Mouse (Mus musculus): ENCODE results near the gene Bdkrb2. TPM values are rescaled to one million over a fixed set of nuclear protein-coding genes. Genes with fewer than 3 reads are reported as not detected.

The Bdkrb2 gene
- polyA plus RNA-seq, 1 experiment from 2014 or later: 5.3 TPM

- Histone ChIP-seq H3K9me3 (ENCODE audit: control insufficient read depth, low read length) (no peaks in the 10 kb centered on the region), H3K36me3 (ENCODE audit: control insufficient read depth, insufficient read depth, low read length) (no peaks in the 10 kb centered on the region), H3K4me1 (ENCODE audit: control insufficient read depth, insufficient read depth, low read length) (peaks cover 10% of the 10 kb centered on the region; the same call in 1 of the 2 replicates), H3K27me3 (replicated peaks; ENCODE audit: control insufficient read depth, insufficient read depth, low read length) (no peaks in the 10 kb centered on the region), H3K9ac (ENCODE audit: low read depth, low read length) (no peak overlapping the region), H3K4me2 (ENCODE audit: low read depth, low read length) (no peak overlapping the region), H3K4me3 (ENCODE audit: low read length) (no peak overlapping the region), H3K27ac (ENCODE audit: low read length) (no peak overlapping the region)
- 77% methylated on average over 17 of the region's 17 CpGs for WGBS
- ATAC-seq: no peak
Observed at GRCm38 (mm10) chr12:105580490-105580889, 17.5 kb downstream of the Bdkrb2 start.

GRCm38 (mm10) chr12:105582486-105582885 is 19.5 kb downstream of the Bdkrb2 start:
- no peak for ATAC-seq
- 66% methylated on average over 9 of the region's 9 CpGs for WGBS

GRCm38 (mm10) chr12:105583484-105583883 is 20.5 kb downstream of the Bdkrb2 start:
- 16% methylated on average over 2 of the region's 2 CpGs for WGBS

More at GRCm38 (mm10) chr12:105582486-105582885, 19.5 kb downstream of the Bdkrb2 start:
- no peak overlapping the region for H3K27ac ChIP-seq (ENCODE audit: low read length)
- no peaks in the 10 kb centered on the region for H3K36me3 ChIP-seq (ENCODE audit: control insufficient read depth, insufficient read depth, low read length)
- H3K9ac ChIP-seq (ENCODE audit: low read depth, low read length): 0 out of 2 replicates have a peak overlapping the region, but pooled peaks have one; percentile 1
- H3K9me3 ChIP-seq (ENCODE audit: control insufficient read depth, low read length): no peaks in the 10 kb centered on the region
- no peak overlapping the region for H3K4me3 ChIP-seq (ENCODE audit: low read length)
- no peaks in the 10 kb centered on the region for H3K27me3 ChIP-seq (replicated peaks; ENCODE audit: control insufficient read depth, insufficient read depth, low read length)
- no peak overlapping the region for H3K4me2 ChIP-seq (ENCODE audit: low read depth, low read length)
- H3K4me1 ChIP-seq (ENCODE audit: control insufficient read depth, insufficient read depth, low read length): peaks cover 10% of the 10 kb centered on the region; the same call in 1 of the 2 replicates

GRCm38 (mm10) chr12:105584851-105585250 is 21.8 kb downstream of the Bdkrb2 start:
- no peak overlapping the region for H3K4me3 ChIP-seq (ENCODE audit: low read length)
- peak; percentile 31; the same call in 1 of the 2 replicates for ATAC-seq
- H3K36me3 ChIP-seq (ENCODE audit: control insufficient read depth, insufficient read depth, low read length): no peaks in the 10 kb centered on the region
- H3K4me1 ChIP-seq (ENCODE audit: control insufficient read depth, insufficient read depth, low read length): peaks cover 10% of the 10 kb centered on the region; the same call in 1 of the 2 replicates
- 13% methylated on average over 12 of the region's 12 CpGs for WGBS
- H3K27me3 ChIP-seq (replicated peaks; ENCODE audit: control insufficient read depth, insufficient read depth, low read length): no peaks in the 10 kb centered on the region
- no peak overlapping the region for H3K9ac ChIP-seq (ENCODE audit: low read depth, low read length)
- no peak overlapping the region for H3K27ac ChIP-seq (ENCODE audit: low read length)
- H3K4me2 ChIP-seq (ENCODE audit: low read depth, low read length): no peak overlapping the region
- no peaks in the 10 kb centered on the region for H3K9me3 ChIP-seq (ENCODE audit: control insufficient read depth, low read length)

More at GRCm38 (mm10) chr12:105583484-105583883, 20.5 kb downstream of the Bdkrb2 start:
- ATAC-seq: peak; percentile 80
- Histone ChIP-seq H3K9ac (ENCODE audit: low read depth, low read length) (no peak overlapping the region), H3K36me3 (ENCODE audit: control insufficient read depth, insufficient read depth, low read length) (no peaks in the 10 kb centered on the region), H3K27ac (ENCODE audit: low read length) (no peak overlapping the region), H3K4me2 (ENCODE audit: low read depth, low read length) (no peak overlapping the region), H3K27me3 (replicated peaks; ENCODE audit: control insufficient read depth, insufficient read depth, low read length) (no peaks in the 10 kb centered on the region), H3K4me3 (ENCODE audit: low read length) (no peak overlapping the region), H3K4me1 (ENCODE audit: control insufficient read depth, insufficient read depth, low read length) (peaks cover 10% of the 10 kb centered on the region; the same call in 1 of the 2 replicates), H3K9me3 (ENCODE audit: control insufficient read depth, low read length) (no peaks in the 10 kb centered on the region)

GRCm38 (mm10) chr12:105587526-105587925 is 24.5 kb downstream of the Bdkrb2 start:
- Histone ChIP-seq H3K36me3 (ENCODE audit: control insufficient read depth, insufficient read depth, low read length) (no peaks in the 10 kb centered on the region), H3K4me2 (ENCODE audit: low read depth, low read length) (no peak overlapping the region), H3K27ac (ENCODE audit: low read length) (no peak overlapping the region), H3K4me1 (ENCODE audit: control insufficient read depth, insufficient read depth, low read length) (peaks cover 10% of the 10 kb centered on the region; the same call in 1 of the 2 replicates), H3K9me3 (ENCODE audit: control insufficient read depth, low read length) (no peaks in the 10 kb centered on the region), H3K27me3 (replicated peaks; ENCODE audit: control insufficient read depth, insufficient read depth, low read length) (no peaks in the 10 kb centered on the region), H3K9ac (ENCODE audit: low read depth, low read length) (no peak overlapping the region), H3K4me3 (ENCODE audit: low read length) (no peak overlapping the region)
- no peak for ATAC-seq
- 84% methylated on average over 8 of the region's 8 CpGs for WGBS

GRCm38 (mm10) chr12:105590786-105591185 is 27.8 kb downstream of the Bdkrb2 start:
- Histone ChIP-seq H3K9ac (ENCODE audit: low read depth, low read length) (no peak overlapping the region), H3K4me2 (ENCODE audit: low read depth, low read length) (no peak overlapping the region), H3K36me3 (ENCODE audit: control insufficient read depth, insufficient read depth, low read length) (no peaks in the 10 kb centered on the region), H3K4me3 (ENCODE audit: low read length) (no peak overlapping the region), H3K27ac (ENCODE audit: low read length) (no peak overlapping the region), H3K27me3 (replicated peaks; ENCODE audit: control insufficient read depth, insufficient read depth, low read length) (no peaks in the 10 kb centered on the region), H3K9me3 (ENCODE audit: control insufficient read depth, low read length) (no peaks in the 10 kb centered on the region), H3K4me1 (ENCODE audit: control insufficient read depth, insufficient read depth, low read length) (no peaks in the 10 kb centered on the region)
- ATAC-seq: no peak
- 76% methylated on average over 7 of the region's 7 CpGs for WGBS

GRCm38 (mm10) chr12:105592361-105592761 is 29.3 kb downstream of the Bdkrb2 start:
- 94% methylated on average over 23 of the region's 23 CpGs for WGBS
- Histone ChIP-seq H3K4me3 (ENCODE audit: low read length) (no peak overlapping the region), H3K27ac (ENCODE audit: low read length) (no peak overlapping the region), H3K4me1 (ENCODE audit: control insufficient read depth, insufficient read depth, low read length) (no peaks in the 10 kb centered on the region), H3K27me3 (replicated peaks; ENCODE audit: control insufficient read depth, insufficient read depth, low read length) (no peaks in the 10 kb centered on the region), H3K4me2 (ENCODE audit: low read depth, low read length) (no peak overlapping the region; the same call in 1 of the 2 replicates), H3K36me3 (ENCODE audit: control insufficient read depth, insufficient read depth, low read length) (no peaks in the 10 kb centered on the region), H3K9ac (ENCODE audit: low read depth, low read length) (no peak overlapping the region), H3K9me3 (ENCODE audit: control insufficient read depth, low read length) (no peaks in the 10 kb centered on the region)
- ATAC-seq: no peak

- Histone ChIP-seq H3K4me3 (ENCODE audit: low read length) (no peak overlapping the region), H3K4me2 (ENCODE audit: low read depth, low read length) (no peak overlapping the region), H3K9me3 (ENCODE audit: control insufficient read depth, low read length) (no peaks in the 10 kb centered on the region), H3K36me3 (ENCODE audit: control insufficient read depth, insufficient read depth, low read length) (no peaks in the 10 kb centered on the region), H3K9ac (ENCODE audit: low read depth, low read length) (no peak overlapping the region), H3K27me3 (replicated peaks; ENCODE audit: control insufficient read depth, insufficient read depth, low read length) (no peaks in the 10 kb centered on the region), H3K27ac (ENCODE audit: low read length) (no peak overlapping the region), H3K4me1 (ENCODE audit: control insufficient read depth, insufficient read depth, low read length) (no peaks in the 10 kb centered on the region)
- WGBS: 58% methylated on average over 4 of the region's 4 CpGs
- ATAC-seq: no peak
Observed at GRCm38 (mm10) chr12:105593471-105593870, 30.4 kb downstream of the Bdkrb2 start.

GRCm38 (mm10) chr12:105597135-105597534 is 34.1 kb downstream of the Bdkrb2 start:
- Histone ChIP-seq H3K36me3 (ENCODE audit: control insufficient read depth, insufficient read depth, low read length) (no peaks in the 10 kb centered on the region), H3K27ac (ENCODE audit: low read length) (no peak overlapping the region), H3K27me3 (replicated peaks; ENCODE audit: control insufficient read depth, insufficient read depth, low read length) (no peaks in the 10 kb centered on the region), H3K4me3 (ENCODE audit: low read length) (no peak overlapping the region), H3K9ac (ENCODE audit: low read depth, low read length) (no peak overlapping the region), H3K9me3 (ENCODE audit: control insufficient read depth, low read length) (no peaks in the 10 kb centered on the region), H3K4me1 (ENCODE audit: control insufficient read depth, insufficient read depth, low read length) (no peaks in the 10 kb centered on the region), H3K4me2 (ENCODE audit: low read depth, low read length) (no peak overlapping the region)
- 78% methylated on average over 8 of the region's 8 CpGs for WGBS
- no peak for ATAC-seq

- no peak overlapping the region for H3K27ac ChIP-seq (ENCODE audit: low read length)
- no peaks in the 10 kb centered on the region for H3K36me3 ChIP-seq (ENCODE audit: control insufficient read depth, insufficient read depth, low read length)
- no peak for ATAC-seq
- no peaks in the 10 kb centered on the region for H3K27me3 ChIP-seq (replicated peaks; ENCODE audit: control insufficient read depth, insufficient read depth, low read length)
- no peak overlapping the region for H3K4me3 ChIP-seq (ENCODE audit: low read length)
- 76% methylated on average over 10 of the region's 10 CpGs for WGBS
- H3K9ac ChIP-seq (ENCODE audit: low read depth, low read length): no peak overlapping the region
- no peak overlapping the region for H3K4me2 ChIP-seq (ENCODE audit: low read depth, low read length)
- H3K4me1 ChIP-seq (ENCODE audit: control insufficient read depth, insufficient read depth, low read length): no peaks in the 10 kb centered on the region
- no peaks in the 10 kb centered on the region for H3K9me3 ChIP-seq (ENCODE audit: control insufficient read depth, low read length)
Observed at GRCm38 (mm10) chr12:105598503-105598902, 35.5 kb downstream of the Bdkrb2 start.

Data from intestine, embryonic 16.5 days (tissue).